Mouse (Mus musculus) bone marrow, adult 2 months (tissue): ENCODE results near the gene Snx20. TPM values are rescaled to one million over a fixed set of nuclear protein-coding genes. Genes with fewer than 3 reads are reported as not detected.

ENCODE experiments used
- H3K27ac ChIP-seq: fragments of 200-500 bp; 2 replicates; pipeline ENCODE4 v1.5.1; 2012; ENCODE audit warnings: low read depth, mild to moderate bottlenecking, control low read depth, inconsistent platforms, low read length; ENCODE audit not compliant: control insufficient read depth, poor library complexity, insufficient read depth
- H3K4me1 ChIP-seq: fragments of 200-500 bp; 2 replicates; pipeline ENCODE4 v1.6.1; 2011; ENCODE audit warnings: low read length; ENCODE audit not compliant: control insufficient read depth, insufficient read depth
- H3K4me3 ChIP-seq: fragments of 200-500 bp; replicated peaks from 2 replicates; pipeline ENCODE3; 2011; ENCODE audit warnings: mild to moderate bottlenecking, low read depth, low read length, control low read depth; ENCODE audit not compliant: control insufficient read depth
- CTCF ChIP-seq: fragments of 200-500 bp; IDR thresholded peaks from 2 replicates; pipeline ENCODE4 v1.5.1; 2011; ENCODE audit warnings: low read length, control low read depth; ENCODE audit not compliant: control insufficient read depth, insufficient read depth
- POLR2A ChIP-seq: fragments of 200-500 bp; IDR thresholded peaks from 2 replicates; pipeline ENCODE4 v1.6.1; 2011; ENCODE audit warnings: low read depth, mild to moderate bottlenecking, control low read depth, low read length, borderline replicate concordance; ENCODE audit not compliant: control insufficient read depth
- WGBS: fragments of 180-500 bp; shearing (Covaris S2); methylation state at CpG from one replicate; pipeline ENCODE4 v1.1.7; 2018; 5-methylcytosine and 5-hydroxymethylcytosine counted together
- polyA plus RNA-seq: library from polyadenylated mRNA; stranded (reverse); fragments of >200 nt; gene quantifications from 2 replicates; pipeline ENCODE4 v1.2.4, GENCODE M21; 2011; ENCODE audit warnings: low replicate concordance; ENCODE audit not compliant: missing spikeins, insufficient read depth, insufficient read length

Gene Snx20
- polyA plus RNA-seq, 1 experiment: 18.6 TPM

GRCm38 (mm10) chr8:88628001-88628774 is 7.7 kb downstream of the Snx20 start:
- Histone ChIP-seq H3K4me3 (no peak overlapping the region), H3K4me1 (peaks cover 3% of the 10 kb centered on the region), H3K27ac (no peak overlapping the region)
- no peak for TF ChIP-seq POLR2A
- TF ChIP-seq CTCF: no peak
- 92% methylated on average over 14 of the region's 14 CpGs for WGBS

- no peak overlapping the region for H3K4me3 ChIP-seq
- TF ChIP-seq CTCF (no peak), POLR2A (no peak; the same call in 1 of the 2 replicates)
- no peak overlapping the region; the same call in 1 of the 2 replicates for H3K27ac ChIP-seq
- 95% methylated on average over 105 of the region's 105 CpGs for whole genome bisulfite sequencing
- H3K4me1 ChIP-seq: no peaks in the 10 kb centered on the region
These were observed 8.5 kb downstream of the Snx20 start for GRCm38 (mm10) chr8:88627265-88627991.

- Histone ChIP-seq H3K4me3 (no peak overlapping the region), H3K4me1 (no peaks in the 10 kb centered on the region)
- WGBS: 93% methylated on average over 19 of the region's 19 CpGs
These were observed 9.0 kb downstream of the Snx20 start for GRCm38 (mm10) chr8:88626940-88627264.

GRCm38 (mm10) chr8:88626433-88626832 is 9.5 kb downstream of the Snx20 start:
- WGBS: 24% methylated on average over 3 of the region's 3 CpGs
- H3K4me3 ChIP-seq: no peak overlapping the region
- H3K27ac ChIP-seq: no peak overlapping the region
- no peaks in the 10 kb centered on the region for H3K4me1 ChIP-seq
- TF ChIP-seq CTCF: no peak
- no peak for TF ChIP-seq POLR2A

More at GRCm38 (mm10) chr8:88626940-88627264, 9.0 kb downstream of the Snx20 start:
- TF ChIP-seq CTCF (no peak), POLR2A (no peak)
- H3K27ac ChIP-seq: no peak overlapping the region; the same call in 1 of the 2 replicates

GRCm38 (mm10) chr8:88624276-88624675 is 11.7 kb downstream of the Snx20 start:
- no peaks in the 10 kb centered on the region for H3K4me1 ChIP-seq
- no peak overlapping the region for H3K27ac ChIP-seq
- TF ChIP-seq CTCF: no peak
- no peak for TF ChIP-seq POLR2A
- 80% methylated on average over 3 of the region's 3 CpGs for WGBS
- no peak overlapping the region for H3K4me3 ChIP-seq

GRCm38 (mm10) chr8:88623351-88623750 is 12.6 kb downstream of the Snx20 start:
- H3K4me1 ChIP-seq: no peaks in the 10 kb centered on the region
- 76% methylated on average over 3 of the region's 3 CpGs for WGBS
- H3K4me3 ChIP-seq: no peak overlapping the region
- no peak overlapping the region for H3K27ac ChIP-seq
- TF ChIP-seq CTCF: no peak
- no peak for TF ChIP-seq POLR2A

- Histone ChIP-seq H3K27ac (no peak overlapping the region), H3K4me1 (no peaks in the 10 kb centered on the region; the same call in 1 of the 2 replicates), H3K4me3 (no peak overlapping the region)
- 4% methylated on average over 8 of the region's 8 CpGs for WGBS
- TF ChIP-seq CTCF: peak; percentile 87
- TF ChIP-seq POLR2A: no peak
These were observed 14.5 kb downstream of the Snx20 start for GRCm38 (mm10) chr8:88621408-88621807.

GRCm38 (mm10) chr8:88620931-88621330 is 15.0 kb downstream of the Snx20 start:
- no peak overlapping the region for H3K27ac ChIP-seq
- H3K4me1 ChIP-seq: no peaks in the 10 kb centered on the region; the same call in 1 of the 2 replicates
- no peak for TF ChIP-seq CTCF
- no peak for TF ChIP-seq POLR2A
- WGBS: 76% methylated on average over 5 of the region's 5 CpGs
- no peak overlapping the region for H3K4me3 ChIP-seq

- TF ChIP-seq POLR2A (no peak), CTCF (peak; percentile 38; the same call in 1 of the 2 replicates)
- 61% methylated on average over 3 of the region's 3 CpGs for WGBS
- Histone ChIP-seq H3K27ac (no peak overlapping the region), H3K4me3 (no peak overlapping the region), H3K4me1 (no peaks in the 10 kb centered on the region; the same call in 1 of the 2 replicates)
These were observed 16.4 kb downstream of the Snx20 start for GRCm38 (mm10) chr8:88619513-88619912.
